Mouse (Mus musculus): ENCODE data around the gene Mdh1. TPM values are rescaled to one million over a fixed set of nuclear protein-coding genes. Genes with fewer than 3 reads are reported as not detected.
"Not testable (repeated sequence)": the region's sequence is repeated elsewhere in the genome, so short reads cannot be mapped to it uniquely, and the experiment has no call there.

Mdh1 gene
- total RNA-seq, 1 experiment from 2014 or later, result 119 TPM

DNA sequence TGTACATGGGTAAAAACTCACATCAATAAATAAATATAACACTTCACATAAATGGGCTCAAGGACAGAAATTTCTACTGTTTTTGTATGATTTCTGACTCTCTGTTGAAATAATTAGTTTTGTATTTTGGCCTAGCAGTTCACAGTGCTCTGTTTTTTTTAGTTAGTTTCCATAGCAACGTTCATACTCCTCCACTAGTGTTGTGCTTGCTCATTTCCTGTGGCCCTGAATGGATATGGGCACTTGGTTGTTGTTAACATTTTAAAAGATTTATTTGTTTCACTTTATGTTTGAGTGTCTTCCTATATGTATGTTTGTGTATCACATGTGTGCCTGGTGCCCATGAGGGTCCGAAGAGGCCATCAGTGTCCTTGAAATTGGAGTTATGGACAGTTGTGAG, 23.1 kb downstream of the Mdh1 start:
- ATAC-seq (replicated peaks; ENCODE audit: insufficient number of reproducible peaks, low FRiP score, low TSS enrichment, poor library complexity, severe bottlenecking), result no peak

DNA sequence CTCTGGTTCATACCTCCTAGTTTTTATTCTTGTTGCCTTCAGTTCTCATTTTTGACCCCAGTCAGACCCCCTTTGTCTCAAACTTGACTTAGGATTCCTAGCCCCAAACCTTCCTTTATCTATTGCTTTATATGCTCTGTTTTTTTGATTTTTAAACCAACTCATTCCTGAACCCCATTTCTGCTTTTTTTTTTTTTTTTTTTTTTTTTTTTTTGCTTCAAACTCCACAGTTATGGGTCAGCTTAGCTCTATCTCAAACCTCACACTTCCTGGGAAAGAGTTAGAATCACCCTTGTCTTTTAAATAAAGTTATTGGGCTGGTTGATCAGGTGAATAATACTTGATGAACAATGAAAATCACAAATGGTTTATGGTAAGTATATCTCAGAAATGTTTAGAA, 24.6 kb downstream of the Mdh1 start:
- no peak for ATAC-seq (replicated peaks; ENCODE audit: insufficient number of reproducible peaks, low FRiP score, low TSS enrichment, poor library complexity, severe bottlenecking)

- no peak for ATAC-seq (replicated peaks; ENCODE audit: insufficient number of reproducible peaks, low FRiP score, low TSS enrichment, poor library complexity, severe bottlenecking)
Measured at GRCm38 (mm10) chr11:21546671-21547070, 25.5 kb downstream of the Mdh1 start.

- ATAC-seq (replicated peaks; ENCODE audit: insufficient number of reproducible peaks, low FRiP score, low TSS enrichment, poor library complexity, severe bottlenecking), result no peak
Measured at GRCm38 (mm10) chr11:21545951-21546350, 26.2 kb downstream of the Mdh1 start.

- no peak for ATAC-seq (replicated peaks; ENCODE audit: insufficient number of reproducible peaks, low FRiP score, low TSS enrichment, poor library complexity, severe bottlenecking)
Measured at GRCm38 (mm10) chr11:21545021-21545420, 27.1 kb downstream of the Mdh1 start.

DNA sequence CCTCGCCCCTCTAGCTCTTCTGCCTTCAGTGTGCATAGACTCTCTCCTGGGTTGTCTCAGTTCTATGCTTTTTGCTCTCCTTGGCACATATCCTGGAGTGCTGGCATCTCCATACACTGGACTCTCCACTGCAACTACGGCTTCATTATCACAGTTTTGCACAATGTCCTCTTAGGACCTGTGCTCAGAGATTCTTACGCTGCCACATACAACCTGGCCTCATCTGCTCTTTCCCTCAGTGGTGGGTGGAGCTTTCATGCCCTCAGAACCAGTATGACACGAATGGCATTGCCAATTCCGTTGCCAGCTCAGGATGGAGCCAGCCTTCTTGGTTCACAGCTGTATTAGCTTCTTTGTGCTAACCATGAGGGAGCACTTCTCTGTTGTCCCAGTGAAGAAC, 29.4 kb downstream of the Mdh1 start:
- ATAC-seq (replicated peaks; ENCODE audit: insufficient number of reproducible peaks, low FRiP score, low TSS enrichment, poor library complexity, severe bottlenecking), result no peak

- no peak for ATAC-seq (replicated peaks; ENCODE audit: insufficient number of reproducible peaks, low FRiP score, low TSS enrichment, poor library complexity, severe bottlenecking)
Measured at GRCm38 (mm10) chr11:21540622-21541021, 31.5 kb downstream of the Mdh1 start.

DNA sequence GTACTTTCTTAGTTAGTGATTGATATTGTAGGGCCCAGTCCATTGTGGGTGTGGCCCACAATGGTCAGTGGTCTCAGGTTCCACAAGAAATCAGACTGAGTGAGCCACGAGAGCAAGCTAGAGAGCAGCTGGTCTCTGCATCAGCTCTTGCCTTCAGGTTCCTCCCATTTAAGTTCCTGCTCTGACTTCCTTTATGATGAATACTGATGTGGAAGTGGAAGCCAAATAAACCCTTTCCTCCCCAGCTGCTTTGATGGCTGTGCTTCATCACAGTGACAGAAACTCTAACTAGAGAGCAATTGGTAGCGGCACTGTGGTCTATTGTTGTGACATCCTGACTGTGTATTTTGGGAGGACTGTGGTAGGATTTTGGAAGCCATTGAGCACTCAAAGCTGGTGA, 32.1 kb downstream of the Mdh1 start:
- ATAC-seq (replicated peaks; ENCODE audit: insufficient number of reproducible peaks, low FRiP score, low TSS enrichment, poor library complexity, severe bottlenecking), result no peak

GRCm38 (mm10) chr11:21530856-21531255, 41.3 kb downstream of the Mdh1 start:
- ATAC-seq (replicated peaks; ENCODE audit: insufficient number of reproducible peaks, low FRiP score, low TSS enrichment, poor library complexity, severe bottlenecking), result not testable (repeated sequence)

DNA sequence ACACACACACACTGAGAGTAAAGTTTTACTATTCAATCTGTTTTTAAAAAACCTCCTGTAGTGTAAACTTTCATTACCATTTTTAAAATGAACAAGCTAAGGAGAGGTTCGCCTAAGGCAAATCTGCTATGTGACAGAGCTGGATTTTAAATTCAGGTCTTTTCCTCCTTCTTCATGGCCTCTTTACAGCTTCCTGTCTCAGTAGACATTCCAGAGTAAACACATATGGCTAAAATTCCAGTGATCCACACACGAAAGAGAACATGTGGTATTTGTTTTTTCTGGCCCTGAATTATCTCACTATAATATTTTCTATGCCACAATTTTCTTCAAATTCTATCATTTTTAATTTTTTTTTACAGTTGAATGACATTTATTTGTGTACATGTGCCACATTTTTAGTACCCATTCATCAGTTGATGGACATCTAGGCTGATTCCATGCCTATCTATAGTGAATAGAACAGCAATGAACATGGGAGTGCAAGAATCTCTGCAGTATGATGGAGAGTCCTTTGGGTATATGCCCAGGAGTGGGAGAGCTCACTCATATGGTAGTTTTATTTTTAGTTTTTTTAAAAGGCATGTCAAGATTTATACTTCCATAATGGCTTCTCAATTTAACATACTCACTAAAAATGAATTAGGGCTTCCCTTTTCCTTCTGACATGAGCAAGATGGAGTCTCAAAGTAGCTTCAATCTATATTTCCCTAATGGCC, 43.3 kb downstream of the Mdh1 start:
- no peak for ATAC-seq (replicated peaks; ENCODE audit: insufficient number of reproducible peaks, low FRiP score, low TSS enrichment, poor library complexity, severe bottlenecking)

GRCm38 (mm10) chr11:21517726-21518125, 54.4 kb downstream of the Mdh1 start:
- no peak for ATAC-seq (replicated peaks; ENCODE audit: insufficient number of reproducible peaks, low FRiP score, low TSS enrichment, poor library complexity, severe bottlenecking)

DNA sequence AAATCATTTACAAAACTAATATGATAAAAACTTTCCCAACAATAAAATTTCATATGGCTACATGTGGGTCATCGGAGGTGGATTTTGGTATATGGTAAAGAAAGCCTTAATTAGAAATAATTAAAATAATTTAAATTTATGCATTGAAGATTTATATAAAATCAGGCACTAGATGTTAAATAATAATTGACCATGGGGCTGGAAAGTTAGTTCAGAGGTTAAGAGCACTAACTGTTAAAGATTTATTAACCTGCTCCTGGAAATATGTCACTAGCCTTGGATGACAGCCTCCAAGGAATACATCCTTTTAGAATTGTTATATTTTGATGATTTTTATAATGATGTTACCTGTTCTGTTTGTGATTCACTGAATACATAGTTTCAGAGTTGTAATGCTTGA, 55.8 kb downstream of the Mdh1 start:
- not testable (repeated sequence) for ATAC-seq (replicated peaks; ENCODE audit: insufficient number of reproducible peaks, low FRiP score, low TSS enrichment, poor library complexity, severe bottlenecking)

DNA sequence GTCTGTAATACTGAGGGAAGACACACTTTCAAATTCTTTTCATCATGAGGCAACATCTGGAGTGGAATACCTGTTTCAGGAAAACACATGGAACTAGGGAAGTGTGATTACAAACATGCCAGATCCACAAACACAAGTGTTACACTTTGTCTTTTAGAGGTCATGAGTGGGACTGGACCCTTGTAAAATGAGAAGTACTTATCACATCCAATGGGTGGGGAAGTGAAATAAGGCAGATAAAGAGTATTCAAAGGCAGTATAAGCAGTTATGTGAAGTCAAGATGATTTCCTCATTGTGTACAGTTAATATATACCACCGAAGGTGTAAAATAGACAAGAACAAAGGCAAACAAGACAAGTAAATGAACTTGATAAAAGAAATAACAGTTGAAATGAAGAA, 61.6 kb downstream of the Mdh1 start:
- not testable (repeated sequence) for ATAC-seq (replicated peaks; ENCODE audit: insufficient number of reproducible peaks, low FRiP score, low TSS enrichment, poor library complexity, severe bottlenecking)

GRCm38 (mm10) chr11:21508713-21509112, 63.5 kb downstream of the Mdh1 start:
- ATAC-seq (replicated peaks; ENCODE audit: insufficient number of reproducible peaks, low FRiP score, low TSS enrichment, poor library complexity, severe bottlenecking), result not testable (repeated sequence)

DNA sequence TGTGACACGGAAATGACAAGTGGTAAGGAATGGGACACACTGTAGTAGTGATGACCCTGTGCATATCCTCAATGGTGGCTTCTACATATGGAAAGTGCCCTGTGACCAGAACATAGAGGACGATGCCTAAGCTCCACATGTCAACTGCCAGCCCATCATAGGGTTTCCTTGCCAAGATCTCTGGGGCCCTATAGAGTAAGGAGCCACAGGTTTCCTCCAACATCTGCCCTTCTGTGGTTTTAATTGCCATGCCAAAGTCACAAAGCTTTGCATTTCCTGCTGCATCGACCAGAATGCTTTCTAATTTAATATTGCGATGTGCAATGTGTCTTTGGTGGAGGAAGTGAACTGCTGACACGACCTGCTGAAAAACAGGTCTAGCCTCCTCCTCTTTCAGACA, 65.1 kb downstream of the Mdh1 start:
- ATAC-seq (replicated peaks; ENCODE audit: insufficient number of reproducible peaks, low FRiP score, low TSS enrichment, poor library complexity, severe bottlenecking), result not testable (repeated sequence)

Other genes with a start within 250 kb of the Mdh1 start
- 92.6 to 118 TPM (median 102 TPM) in 3 replicates for gene Ugp2, start 201.2 kb downstream of the Mdh1 start, total RNA-seq (2017)
- gene Wdpcp, start 132 bp downstream of the Mdh1 start, total RNA-seq (2017), result 0.43 to 5.7 TPM (median 3.8 TPM) in 3 replicates

Measured in monocyte, adult 5-6 weeks (primary cell).